Mouse (Mus musculus): ENCODE measurements around the gene Spta1. TPM values are rescaled to one million over a fixed set of nuclear protein-coding genes. Genes with fewer than 3 reads are reported as not detected.
A peak's percentile ranks its signal among the peaks of the same experiment; 100 is the strongest.

Gene Spta1
- total RNA-seq, 2 experiments from 2014 or later = 527 to 1,343 TPM

GRCm38 (mm10) chr1:174250376-174250775, 77.8 kb downstream of the Spta1 start:
- ATAC-seq (replicated peaks; ENCODE audit: low FRiP score, poor library complexity, severe bottlenecking) = peak; percentile 50

- no peak for ATAC-seq (replicated peaks; ENCODE audit: low FRiP score, poor library complexity, severe bottlenecking)
Measured at GRCm38 (mm10) chr1:174251961-174252360, 79.4 kb downstream of the Spta1 start, which contains the start of gene Olfr419. Gene Olfr419, minus strand, starts transcription at chr1:174252061.

- no peak for ATAC-seq (replicated peaks; ENCODE audit: low FRiP score, poor library complexity, severe bottlenecking)
Measured at GRCm38 (mm10) chr1:174267816-174268215, 95.2 kb downstream of the Spta1 start.

GRCm38 (mm10) chr1:174269162-174269561, 96.6 kb downstream of the Spta1 start:
- no peak for ATAC-seq (replicated peaks; ENCODE audit: low FRiP score, poor library complexity, severe bottlenecking)

GRCm38 (mm10) chr1:174270643-174271042, 98.1 kb downstream of the Spta1 start:
- no peak for ATAC-seq (replicated peaks; ENCODE audit: low FRiP score, poor library complexity, severe bottlenecking)

Other genes starting within 250 kb of the Spta1 start
- 54.8 and 103 TPM in 2 replicates for gene Mndal, start 230.3 kb upstream of the Spta1 start, total RNA-seq (2015; ENCODE audit: low replicate concordance)
- 12.8 and 34.0 TPM in 2 replicates for gene Mndal, start 230.3 kb upstream of the Spta1 start, total RNA-seq (2017; ENCODE audit: low replicate concordance)
- 25.2 and 30.6 TPM in 2 replicates for gene Ifi203, start 230.1 kb upstream of the Spta1 start, total RNA-seq (2015; ENCODE audit: low replicate concordance)
- 7.5 and 8.6 TPM in 2 replicates for gene Ifi203, start 230.1 kb upstream of the Spta1 start, total RNA-seq (2017; ENCODE audit: low replicate concordance)
- gene Ifi202b, start 190.0 kb upstream of the Spta1 start, total RNA-seq (2015; ENCODE audit: low replicate concordance) = not detected in 2 replicates
- not detected in 2 replicates for gene Ifi202b, start 190.0 kb upstream of the Spta1 start, total RNA-seq (2017; ENCODE audit: low replicate concordance)
- 1.3 and 4.7 TPM in 2 replicates for gene Ifi205, start 141.0 kb upstream of the Spta1 start, total RNA-seq (2015; ENCODE audit: low replicate concordance)
- 5.5 TPM in 1 of 2 replicates, not detected in the other for gene Ifi205, start 141.0 kb upstream of the Spta1 start, total RNA-seq (2017; ENCODE audit: low replicate concordance)
- gene Olfr433, start 132.1 kb upstream of the Spta1 start, total RNA-seq (2015; ENCODE audit: low replicate concordance) = not detected in 2 replicates
- not detected in 2 replicates for gene Olfr433, start 132.1 kb upstream of the Spta1 start, total RNA-seq (2017; ENCODE audit: low replicate concordance)
- gene Olfr432, start 123.6 kb upstream of the Spta1 start, total RNA-seq (2015; ENCODE audit: low replicate concordance) = not detected in 2 replicates
- gene Olfr432, start 123.6 kb upstream of the Spta1 start, total RNA-seq (2017; ENCODE audit: low replicate concordance) = not detected in 2 replicates
- gene Olfr430, start 106.2 kb upstream of the Spta1 start, total RNA-seq (2015; ENCODE audit: low replicate concordance) = not detected in 2 replicates
- not detected in 2 replicates for gene Olfr430, start 106.2 kb upstream of the Spta1 start, total RNA-seq (2017; ENCODE audit: low replicate concordance)
- gene Olfr429, start 88.4 kb upstream of the Spta1 start, total RNA-seq (2015; ENCODE audit: low replicate concordance) = not detected in 2 replicates
- gene Olfr429, start 88.4 kb upstream of the Spta1 start, total RNA-seq (2017; ENCODE audit: low replicate concordance) = not detected in 2 replicates
- not detected in 2 replicates for gene Olfr427, start 75.9 kb upstream of the Spta1 start, total RNA-seq (2015; ENCODE audit: low replicate concordance)
- not detected in 2 replicates for gene Olfr427, start 75.9 kb upstream of the Spta1 start, total RNA-seq (2017; ENCODE audit: low replicate concordance)
- gene Olfr231, start 51.6 kb upstream of the Spta1 start, total RNA-seq (2015; ENCODE audit: low replicate concordance) = 0.36 and 2.5 TPM in 2 replicates
- 1.2 and 3.5 TPM in 2 replicates for gene Olfr231, start 51.6 kb upstream of the Spta1 start, total RNA-seq (2017; ENCODE audit: low replicate concordance)
- gene Olfr424, start 41.3 kb upstream of the Spta1 start, total RNA-seq (2015; ENCODE audit: low replicate concordance) = not detected in 2 replicates
- not detected in 2 replicates for gene Olfr424, start 41.3 kb upstream of the Spta1 start, total RNA-seq (2017; ENCODE audit: low replicate concordance)
- gene Olfr420, start 17.1 kb upstream of the Spta1 start, total RNA-seq (2015; ENCODE audit: low replicate concordance) = not detected in 2 replicates
- 0.77 TPM in 1 of 2 replicates, not detected in the other for gene Olfr420, start 17.1 kb upstream of the Spta1 start, total RNA-seq (2017; ENCODE audit: low replicate concordance)
- not detected in 2 replicates for gene Olfr419, start 79.3 kb downstream of the Spta1 start, total RNA-seq (2015; ENCODE audit: low replicate concordance)
- 0.90 and 1.7 TPM in 2 replicates for gene Olfr419, start 79.3 kb downstream of the Spta1 start, total RNA-seq (2017; ENCODE audit: low replicate concordance)
- gene Mptx1, start 157.7 kb downstream of the Spta1 start, total RNA-seq (2015; ENCODE audit: low replicate concordance) = not detected in 2 replicates
- gene Mptx1, start 157.7 kb downstream of the Spta1 start, total RNA-seq (2017; ENCODE audit: low replicate concordance) = not detected in 2 replicates
- not detected in 2 replicates for gene Olfr417, start 192.3 kb downstream of the Spta1 start, total RNA-seq (2015; ENCODE audit: low replicate concordance)
- 1.3 TPM in 1 of 2 replicates, not detected in the other for gene Olfr417, start 192.3 kb downstream of the Spta1 start, total RNA-seq (2017; ENCODE audit: low replicate concordance)
- not detected in 2 replicates for gene Olfr248, start 218.3 kb downstream of the Spta1 start, total RNA-seq (2015; ENCODE audit: low replicate concordance)
- not detected in 2 replicates for gene Olfr248, start 218.3 kb downstream of the Spta1 start, total RNA-seq (2017; ENCODE audit: low replicate concordance)